Mouse (Mus musculus) heart, embryonic 10.5 days (tissue): ENCODE results near the gene Ctnnbl1. TPM values are rescaled to one million over a fixed set of nuclear protein-coding genes. Genes with fewer than 3 reads are reported as not detected.
A peak's percentile ranks its signal among the peaks of the same experiment; 100 is the strongest.

Source experiments
- DNase-seq: peaks from one replicate; pipeline ENCODE4 v3.0.0-alpha.2; 2017; ENCODE audit warnings: low spot score
- H3K27ac ChIP-seq: fragments of 300-500 bp; sonication (generic); 2 replicates; pipeline ENCODE4 v1.5.1; 2016; ENCODE audit warnings: mild to moderate bottlenecking
- H3K27me3 ChIP-seq: fragments of 300-500 bp; sonication (generic); 2 replicates; pipeline ENCODE4 v1.6.1; 2016; ENCODE audit warnings: mild to moderate bottlenecking; ENCODE audit not compliant: poor library complexity, insufficient read depth, severe bottlenecking
- H3K36me3 ChIP-seq: fragments of 300-500 bp; sonication (generic); 2 replicates; pipeline ENCODE4 v1.6.1; 2016; ENCODE audit warnings: mild to moderate bottlenecking, moderate library complexity
- H3K4me1 ChIP-seq: fragments of 300-500 bp; sonication (generic); 2 replicates; pipeline ENCODE4 v1.6.1; 2016; ENCODE audit warnings: mild to moderate bottlenecking
- H3K4me3 ChIP-seq: fragments of 300-500 bp; sonication (generic); 2 replicates; pipeline ENCODE4 v1.5.1; 2016; ENCODE audit warnings: mild to moderate bottlenecking, moderate library complexity
- H3K9me3 ChIP-seq: fragments of 300-500 bp; sonication (generic); 2 replicates; pipeline ENCODE4 v1.6.1; 2016; ENCODE audit warnings: mild to moderate bottlenecking, moderate library complexity
- WGBS: fragments of 180-500 bp; shearing (Covaris S2); methylation state at CpG from one replicate; pipeline ENCODE4 v1.1.7; 2016; 5-methylcytosine and 5-hydroxymethylcytosine counted together
- polyA plus RNA-seq: library from polyadenylated mRNA; unstranded; fragments of >200 nt; fragmentation: Nextera tagmentation; extraction: Ambion mirVana; gene quantifications from 2 replicates; pipeline ENCODE4 v1.2.1, GENCODE M21; 2016

The Ctnnbl1 gene
- polyA plus RNA-seq, 1 experiment from 2014 or later: 59.1 TPM

DNA sequence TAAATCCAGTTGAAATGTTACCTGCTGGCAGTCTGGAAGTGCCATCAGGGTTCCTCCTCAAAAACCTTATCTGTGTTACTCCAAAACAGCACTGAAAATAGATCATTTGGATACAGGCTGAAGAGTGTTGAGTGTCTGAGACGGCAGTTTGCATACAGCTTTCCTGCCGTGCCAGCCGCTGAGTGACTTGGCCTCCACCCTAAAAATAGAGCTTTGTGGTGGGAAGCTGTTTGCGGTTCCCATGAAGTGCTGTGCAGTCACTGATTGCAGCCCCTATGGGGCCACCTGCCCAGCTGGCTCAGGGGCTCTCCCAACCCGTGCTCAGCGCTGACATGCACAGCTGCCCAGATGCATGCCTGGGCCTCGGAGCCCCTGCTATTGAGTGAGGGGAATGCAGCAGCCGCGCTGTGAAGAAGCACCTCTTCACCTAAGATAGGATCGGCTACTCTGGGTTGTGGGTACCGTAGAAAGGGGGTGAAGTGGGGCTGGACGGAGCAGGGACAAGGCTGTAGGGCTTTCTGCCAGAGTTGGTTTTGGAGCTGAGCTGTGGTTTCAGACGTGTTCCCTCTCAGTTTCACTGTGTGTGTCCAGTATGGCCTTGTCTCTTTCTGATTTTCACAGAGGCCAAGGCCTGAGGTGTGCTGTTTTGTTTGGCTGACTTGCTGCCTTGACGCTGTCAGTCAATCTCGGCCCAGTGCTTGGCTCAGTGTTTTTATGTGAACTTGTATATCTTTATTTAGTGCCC, 81.5 kb downstream of the Ctnnbl1 start:
- DNase-seq: peak; percentile 81
- peaks cover 48% of the 10 kb centered on the region for H3K4me1 ChIP-seq
- H3K4me3 ChIP-seq: peak overlapping the region; percentile 29; the same call in 1 of the 2 replicates
- no peaks in the 10 kb centered on the region for H3K27me3 ChIP-seq
- no peaks in the 10 kb centered on the region for H3K9me3 ChIP-seq
- WGBS: 53% methylated on average over 15 of the region's 15 CpGs
- peaks cover 5% of the 10 kb centered on the region for H3K36me3 ChIP-seq
- H3K27ac ChIP-seq: peak overlapping the region; percentile 77

DNA sequence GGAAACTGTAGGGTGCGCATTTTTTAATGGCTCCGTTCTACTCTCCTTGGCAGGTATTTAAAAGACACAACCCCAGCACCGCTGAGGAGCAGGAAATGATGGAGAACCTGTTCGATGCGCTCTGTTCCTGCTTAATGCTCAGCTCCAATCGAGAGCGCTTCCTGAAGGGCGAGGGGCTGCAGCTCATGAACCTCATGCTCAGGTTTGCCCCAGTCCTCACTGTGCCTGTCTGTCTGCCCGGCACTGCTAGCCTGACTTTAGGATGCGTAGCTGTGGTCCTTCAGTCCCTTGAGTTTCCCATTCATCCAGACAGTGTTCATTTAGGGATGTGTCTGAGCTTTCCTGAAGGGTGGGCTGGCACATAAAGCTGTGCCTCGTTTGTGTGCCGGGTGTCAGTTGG, 82.2 kb downstream of the Ctnnbl1 start:
- no peaks in the 10 kb centered on the region for H3K9me3 ChIP-seq
- no peak for DNase-seq
- WGBS: 89% methylated on average over 12 of the region's 12 CpGs
- peak overlapping the region; percentile 77; the same call in 1 of the 2 replicates for H3K27ac ChIP-seq
- H3K4me1 ChIP-seq: peaks cover 48% of the 10 kb centered on the region
- peaks cover 5% of the 10 kb centered on the region for H3K36me3 ChIP-seq
- no peaks in the 10 kb centered on the region for H3K27me3 ChIP-seq
- H3K4me3 ChIP-seq: no peak overlapping the region

DNA sequence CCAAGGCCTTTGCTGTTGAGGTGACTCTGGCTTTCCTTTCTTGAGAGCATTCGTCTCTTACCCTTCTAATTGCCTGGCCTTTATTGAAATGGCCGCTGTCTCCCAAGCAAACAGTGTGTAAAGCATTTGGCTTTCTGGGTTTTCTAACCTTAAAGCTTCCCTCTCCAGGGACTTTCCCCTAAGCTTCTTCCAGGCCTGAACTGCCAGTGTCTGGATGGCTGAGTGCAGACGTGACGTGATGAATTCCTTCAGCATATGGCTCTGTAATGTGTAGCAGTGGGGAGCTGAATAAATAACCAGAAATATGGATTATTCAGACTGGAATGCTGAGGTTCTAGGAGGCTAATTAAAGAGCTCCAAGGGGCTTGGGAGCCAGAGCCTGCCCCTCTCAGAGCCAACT, 84.1 kb downstream of the Ctnnbl1 start:
- H3K36me3 ChIP-seq: peaks cover 7% of the 10 kb centered on the region

DNA sequence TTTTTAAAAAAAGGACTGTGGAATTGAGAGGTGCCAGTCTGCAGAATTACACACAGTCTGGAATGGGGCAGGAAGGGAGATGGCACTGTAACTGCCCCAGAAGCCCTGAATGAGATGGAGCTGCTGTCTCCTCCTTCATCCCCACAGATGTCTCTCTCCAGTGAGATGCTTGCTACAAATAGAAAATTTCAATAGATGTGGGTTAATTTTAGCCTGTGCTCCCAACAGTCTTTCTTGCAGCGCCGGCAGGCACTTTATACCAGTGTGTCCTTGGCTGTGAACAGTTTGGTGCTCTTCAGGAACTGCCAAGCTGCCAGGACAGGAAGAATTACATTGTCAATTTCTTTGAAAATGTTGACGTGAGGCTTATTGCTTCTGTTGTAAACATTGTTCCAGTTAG, 86.3 kb downstream of the Ctnnbl1 start:
- Histone ChIP-seq H3K27me3 (no peaks in the 10 kb centered on the region), H3K4me3 (no peak overlapping the region), H3K9me3 (no peaks in the 10 kb centered on the region), H3K27ac (peak overlapping the region; percentile 63; the same call in 1 of the 2 replicates), H3K36me3 (peaks cover 7% of the 10 kb centered on the region; the same call in 1 of the 2 replicates), H3K4me1 (peaks cover 36% of the 10 kb centered on the region)
- no peak for DNase-seq
- 48% methylated on average over 3 of the region's 3 CpGs for WGBS

More for the DNA sequence above, 84.1 kb downstream of the Ctnnbl1 start:
- DNase-seq: no peak
- H3K27ac ChIP-seq: no peak overlapping the region
- no peaks in the 10 kb centered on the region for H3K27me3 ChIP-seq
- no peak overlapping the region for H3K4me3 ChIP-seq
- peaks cover 46% of the 10 kb centered on the region for H3K4me1 ChIP-seq
- 76% methylated on average over 4 of the region's 4 CpGs for WGBS
- no peaks in the 10 kb centered on the region for H3K9me3 ChIP-seq

DNA sequence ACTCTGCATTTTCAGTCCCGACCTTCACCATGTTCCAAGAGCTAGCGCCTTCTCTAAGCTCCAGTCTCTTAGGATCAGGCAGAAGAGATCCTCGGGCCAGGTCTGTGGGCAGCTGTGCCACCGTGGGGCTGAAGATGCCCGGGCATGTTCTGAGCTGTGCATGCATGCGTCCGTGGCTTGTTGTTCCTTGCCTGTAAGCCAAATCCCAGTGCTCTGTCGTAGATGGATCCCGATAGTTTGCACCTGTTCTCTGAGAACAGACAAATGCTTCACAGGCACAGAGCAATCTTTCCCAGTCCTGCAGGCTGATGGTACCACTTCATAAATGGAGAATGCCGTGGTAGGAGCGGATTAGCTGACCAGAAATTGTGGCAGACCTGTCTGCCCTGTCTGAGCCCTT, 87.0 kb downstream of the Ctnnbl1 start:
- Histone ChIP-seq H3K27me3 (no peaks in the 10 kb centered on the region), H3K27ac (0 out of 2 replicates have a peak overlapping the region, but pooled peaks have one; percentile 63), H3K4me3 (no peak overlapping the region), H3K9me3 (no peaks in the 10 kb centered on the region), H3K4me1 (peaks cover 28% of the 10 kb centered on the region), H3K36me3 (peaks cover 6% of the 10 kb centered on the region; the same call in 1 of the 2 replicates)
- WGBS: 85% methylated on average over 11 of the region's 11 CpGs
- DNase-seq: no peak

DNA sequence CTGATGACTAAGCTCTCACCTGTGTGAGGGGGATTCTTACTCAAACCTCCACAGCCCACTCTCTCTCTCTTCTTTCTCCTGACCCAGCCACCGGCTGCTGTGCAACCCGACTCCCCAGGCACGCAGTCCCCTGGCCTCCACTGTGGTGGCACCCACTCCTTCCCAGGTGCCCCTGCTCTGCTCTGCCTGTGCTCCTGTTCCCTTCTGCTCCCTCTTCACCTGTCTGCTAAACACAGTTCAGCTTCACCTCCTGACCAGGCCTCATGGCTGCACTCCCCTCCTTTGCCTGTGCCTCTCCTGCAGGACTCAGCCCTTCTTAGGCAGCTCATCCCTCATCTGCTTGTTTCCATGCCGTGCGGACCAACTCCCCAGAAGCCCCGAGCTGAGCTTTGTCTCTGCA, 92.9 kb downstream of the Ctnnbl1 start:
- H3K4me1 ChIP-seq: 0 out of 2 replicates have a peak, but pooled peaks cover 6% of the 10 kb centered on the region
- peaks cover 4% of the 10 kb centered on the region; the same call in 1 of the 2 replicates for H3K27me3 ChIP-seq
- DNase-seq: no peak
- H3K27ac ChIP-seq: no peak overlapping the region
- H3K36me3 ChIP-seq: peaks cover 1% of the 10 kb centered on the region; the same call in 1 of the 2 replicates
- no peaks in the 10 kb centered on the region for H3K9me3 ChIP-seq
- 78% methylated on average over 6 of the region's 6 CpGs for WGBS
- H3K4me3 ChIP-seq: no peak overlapping the region

DNA sequence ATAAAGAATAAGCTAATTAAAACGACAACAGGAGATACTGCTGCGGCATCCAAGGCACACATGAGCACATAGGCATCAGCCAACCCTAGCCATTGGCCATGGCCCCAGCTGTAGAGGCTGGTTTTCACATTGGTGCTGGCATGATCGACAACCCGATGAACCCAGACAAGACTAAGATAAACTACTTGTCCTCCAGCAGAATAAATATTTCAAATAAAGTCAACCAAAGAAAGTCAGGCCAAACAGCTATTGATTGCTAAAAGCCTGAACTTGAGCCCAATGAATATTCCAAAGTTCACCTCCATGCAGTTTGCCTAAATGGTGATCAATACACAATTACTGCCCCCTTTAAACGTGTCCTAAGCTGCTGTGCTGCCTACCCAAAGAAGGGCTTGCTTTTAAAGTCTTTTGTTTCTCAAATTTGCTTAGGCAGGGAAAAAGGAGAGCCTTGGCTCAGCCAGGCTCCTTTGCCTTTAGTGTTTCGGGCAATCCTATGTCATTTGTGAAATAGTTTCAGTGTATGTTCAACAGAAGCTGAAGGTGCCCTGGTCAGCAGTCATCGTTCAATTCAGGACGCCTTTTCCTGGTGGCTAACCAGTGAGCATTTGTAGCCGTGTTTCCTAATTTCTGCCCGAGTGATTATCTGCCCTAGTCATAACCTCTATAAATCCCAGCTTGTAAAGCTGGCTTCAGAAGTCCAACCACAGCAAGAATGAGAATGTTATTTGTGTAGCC, 93.6 kb downstream of the Ctnnbl1 start:
- H3K4me3 ChIP-seq: no peak overlapping the region
- H3K4me1 ChIP-seq: 0 out of 2 replicates have a peak, but pooled peaks cover 5% of the 10 kb centered on the region
- 89% methylated on average over 10 of the region's 10 CpGs for WGBS
- no peak for DNase-seq
- H3K36me3 ChIP-seq: peaks cover 1% of the 10 kb centered on the region; the same call in 1 of the 2 replicates
- no peak overlapping the region for H3K27ac ChIP-seq
- H3K9me3 ChIP-seq: no peaks in the 10 kb centered on the region
- peaks cover 4% of the 10 kb centered on the region; the same call in 1 of the 2 replicates for H3K27me3 ChIP-seq

DNA sequence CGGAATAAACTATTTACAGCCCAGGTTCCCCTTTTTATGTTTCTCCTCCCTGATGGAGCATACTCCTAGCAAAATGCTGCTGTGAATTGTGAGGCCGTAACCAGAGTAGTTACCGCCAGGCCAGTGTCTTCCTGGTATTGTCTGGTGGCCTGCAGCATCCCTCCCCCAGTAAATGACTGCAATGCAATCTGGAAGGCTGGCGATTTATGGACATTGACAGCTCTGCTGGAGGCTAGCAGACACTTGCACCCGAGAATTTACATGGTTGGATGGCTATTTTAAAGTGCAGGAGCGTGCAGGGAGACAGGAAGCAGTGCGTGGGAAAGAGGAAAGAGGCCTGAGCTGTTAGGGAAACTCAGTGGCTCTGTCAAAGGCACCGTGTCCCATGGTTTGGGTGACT, 99.8 kb downstream of the Ctnnbl1 start:
- Histone ChIP-seq H3K27ac (no peak overlapping the region), H3K4me1 (peaks cover 15% of the 10 kb centered on the region), H3K36me3 (peaks cover 22% of the 10 kb centered on the region), H3K27me3 (peaks cover 4% of the 10 kb centered on the region; the same call in 1 of the 2 replicates), H3K4me3 (no peak overlapping the region), H3K9me3 (no peaks in the 10 kb centered on the region)
- no peak for DNase-seq
- WGBS: 73% methylated on average over 8 of the region's 8 CpGs

DNA sequence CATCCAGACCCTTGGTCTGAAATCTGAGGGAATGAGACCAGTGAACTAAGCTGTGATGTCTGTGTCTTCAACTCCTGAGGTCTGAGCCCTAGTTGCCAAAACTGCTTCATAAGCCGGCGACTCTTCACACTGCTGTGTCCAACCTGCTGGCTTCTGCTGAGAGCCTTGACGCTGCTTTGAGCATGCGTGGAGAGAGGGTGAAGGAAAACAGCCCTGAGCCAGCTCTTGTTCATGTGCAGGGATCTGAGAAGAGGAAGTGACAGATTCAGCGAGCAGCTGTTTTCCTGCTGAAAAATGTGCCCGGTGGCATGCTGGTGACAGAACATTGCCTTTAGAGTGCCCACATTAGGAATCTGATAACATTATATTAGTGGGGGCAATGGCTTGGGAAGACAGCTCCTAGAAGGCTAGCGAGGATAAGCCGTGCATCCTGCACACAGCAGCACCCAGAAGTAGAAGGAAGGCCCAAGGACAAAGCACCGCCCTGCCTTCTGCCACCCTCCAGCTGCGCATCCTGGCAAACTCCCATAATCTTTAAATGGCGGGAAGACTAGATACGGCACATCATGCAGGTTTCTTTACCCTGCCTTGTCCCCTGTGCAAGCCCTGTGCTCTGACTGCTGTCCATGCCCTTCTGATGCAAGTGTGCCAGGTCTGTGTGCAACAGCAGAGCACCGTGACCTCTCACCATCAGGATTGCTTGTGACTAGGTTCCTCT, 101.2 kb downstream of the Ctnnbl1 start:
- peaks cover 22% of the 10 kb centered on the region for H3K36me3 ChIP-seq
- H3K27ac ChIP-seq: no peak overlapping the region
- no peaks in the 10 kb centered on the region for H3K9me3 ChIP-seq
- peaks cover 16% of the 10 kb centered on the region for H3K4me1 ChIP-seq
- DNase-seq: no peak
- 92% methylated on average over 13 of the region's 13 CpGs for WGBS
- H3K4me3 ChIP-seq: no peak overlapping the region
- peaks cover 4% of the 10 kb centered on the region; the same call in 1 of the 2 replicates for H3K27me3 ChIP-seq

DNA sequence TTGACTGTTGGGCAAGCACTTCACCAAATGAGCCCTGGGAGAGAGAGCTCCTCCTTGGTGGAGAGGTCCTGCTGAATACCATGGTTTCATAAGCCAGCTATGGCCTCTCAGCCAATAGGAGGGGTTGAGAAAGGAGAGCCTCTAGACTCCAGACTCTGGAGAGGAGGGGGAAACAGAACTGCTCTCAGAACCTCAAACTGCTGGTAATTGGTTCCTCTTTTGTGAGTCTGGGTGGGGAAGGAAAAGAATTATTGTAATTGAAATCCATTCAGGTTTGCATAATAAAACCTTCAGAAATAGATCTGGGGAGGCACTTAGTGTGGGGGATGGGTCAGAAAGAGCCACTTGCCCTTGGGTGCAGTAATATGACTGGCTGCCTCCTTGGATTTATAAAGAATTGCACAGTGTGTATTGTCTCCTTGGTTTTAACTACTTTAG, 103.5 kb downstream of the Ctnnbl1 start:
- Histone ChIP-seq H3K4me1 (peaks cover 30% of the 10 kb centered on the region), H3K4me3 (no peak overlapping the region), H3K27me3 (peaks cover 4% of the 10 kb centered on the region; the same call in 1 of the 2 replicates), H3K27ac (no peak overlapping the region), H3K9me3 (no peaks in the 10 kb centered on the region), H3K36me3 (peaks cover 22% of the 10 kb centered on the region)
- DNase-seq: no peak

DNA sequence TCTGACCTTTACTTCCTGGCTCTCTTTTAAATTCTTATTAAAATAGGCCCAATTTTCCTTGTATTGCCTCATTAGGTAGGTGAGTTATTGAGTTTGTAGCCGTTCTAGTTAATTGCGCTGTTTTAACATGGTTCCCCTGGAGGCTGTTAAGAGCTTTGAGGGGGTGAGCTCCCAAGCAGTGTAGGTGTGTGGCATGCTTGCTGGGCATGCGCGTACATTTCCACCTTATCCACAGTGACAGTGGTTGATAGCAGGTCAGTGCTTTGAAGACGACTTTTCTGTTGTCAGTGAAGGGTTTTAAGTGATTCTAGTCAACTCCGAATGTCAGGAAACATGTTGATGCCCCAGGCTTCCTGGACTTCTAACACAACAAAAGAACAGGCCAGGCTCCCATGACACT, 103.9 kb downstream of the Ctnnbl1 start:
- Histone ChIP-seq H3K27ac (no peak overlapping the region), H3K36me3 (peaks cover 22% of the 10 kb centered on the region), H3K4me1 (peaks cover 32% of the 10 kb centered on the region), H3K9me3 (no peaks in the 10 kb centered on the region), H3K27me3 (peaks cover 4% of the 10 kb centered on the region; the same call in 1 of the 2 replicates), H3K4me3 (no peak overlapping the region)
- no peak for DNase-seq
- 65% methylated on average over 6 of the region's 6 CpGs for WGBS

DNA sequence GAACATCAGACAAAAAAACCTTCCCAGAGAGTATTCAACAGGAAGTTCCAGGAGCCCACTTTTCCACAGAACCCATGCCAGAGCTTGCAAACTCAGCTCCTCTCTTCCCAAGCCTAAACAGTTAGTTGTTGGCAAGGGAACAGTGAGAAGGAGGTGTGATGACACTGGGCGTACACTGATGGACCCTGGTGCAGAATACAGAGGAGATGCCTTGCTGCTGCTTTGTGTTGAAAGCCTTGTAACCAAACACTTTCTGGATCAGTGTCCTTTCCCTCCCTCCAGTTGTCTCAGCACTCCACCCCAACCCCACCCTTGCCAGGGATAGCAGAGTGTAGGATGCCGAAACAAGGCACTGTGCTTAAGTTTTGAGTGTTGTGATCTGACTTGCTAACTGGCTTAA, 107.5 kb downstream of the Ctnnbl1 start:
- DNase-seq: no peak
- Histone ChIP-seq H3K4me3 (no peak overlapping the region), H3K36me3 (no peaks in the 10 kb centered on the region), H3K9me3 (no peaks in the 10 kb centered on the region), H3K4me1 (peaks cover 36% of the 10 kb centered on the region), H3K27me3 (no peaks in the 10 kb centered on the region), H3K27ac (no peak overlapping the region)
- WGBS: 59% methylated on average over 2 of the region's 2 CpGs
